Mouse (Mus musculus) gastrocnemius, adult 2 months (tissue): ENCODE results near the gene Mtap. TPM values are rescaled to one million over a fixed set of nuclear protein-coding genes. Genes with fewer than 3 reads are reported as not detected.

Experiments used
- DNase-seq: peaks from one replicate; pipeline ENCODE4 v3.0.0; 2022
- H3K27ac ChIP-seq: fragments of 200-600 bp; 2 replicates; pipeline ENCODE4 v1.8.1; 2022; ENCODE audit warnings: mild to moderate bottlenecking
- H3K4me3 ChIP-seq: fragments of 200-600 bp; 2 replicates; pipeline ENCODE4 v1.8.1; 2022; ENCODE audit warnings: mild to moderate bottlenecking, moderate library complexity
- CTCF ChIP-seq: fragments of 200-600 bp; IDR thresholded peaks from 2 replicates; pipeline ENCODE4 v1.8.1; 2022; ENCODE audit warnings: antibody characterized with exemption, mild to moderate bottlenecking, moderate library complexity
- intact Hi-C: fragments of 180-260 bp; cut with DNase I; formaldehyde crosslinking; loops from one replicate; pipeline ENCODE4 v1.15.1; 2025
- total RNA-seq, 2 experiments: library from RNA; stranded (reverse); gene quantifications; 2 replicates each; pipeline ENCODE4 v1.2.3; 2021

The Mtap gene
- total RNA-seq, 2 experiments from 2014 or later = 13.9 to 15.3 TPM

DNA sequence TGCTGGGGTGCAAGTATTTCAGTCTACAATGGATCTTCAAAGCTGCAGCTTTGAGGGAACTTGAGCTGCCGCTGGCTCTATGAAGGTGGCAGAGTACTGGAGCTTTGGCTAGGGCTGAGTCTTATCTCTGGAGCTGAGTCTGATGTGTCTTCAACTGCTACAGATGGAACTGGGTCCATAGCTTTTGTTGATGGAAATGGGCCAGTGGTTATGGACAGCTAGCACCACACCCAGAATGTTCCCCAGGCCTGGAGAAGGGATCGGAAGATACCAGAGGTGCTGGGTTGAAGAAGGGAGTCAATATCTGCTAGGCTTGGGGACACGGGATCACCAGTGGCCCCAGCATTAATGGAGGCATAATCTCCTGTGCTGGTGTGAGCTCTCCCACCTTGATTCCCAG, 45.6 kb downstream of the Mtap start:
- intact Hi-C loops = no loop called here
- Histone ChIP-seq H3K4me3 (no peak overlapping the region), H3K27ac (no peak overlapping the region)
- DNase-seq = no peak
- TF ChIP-seq CTCF = no peak

DNA sequence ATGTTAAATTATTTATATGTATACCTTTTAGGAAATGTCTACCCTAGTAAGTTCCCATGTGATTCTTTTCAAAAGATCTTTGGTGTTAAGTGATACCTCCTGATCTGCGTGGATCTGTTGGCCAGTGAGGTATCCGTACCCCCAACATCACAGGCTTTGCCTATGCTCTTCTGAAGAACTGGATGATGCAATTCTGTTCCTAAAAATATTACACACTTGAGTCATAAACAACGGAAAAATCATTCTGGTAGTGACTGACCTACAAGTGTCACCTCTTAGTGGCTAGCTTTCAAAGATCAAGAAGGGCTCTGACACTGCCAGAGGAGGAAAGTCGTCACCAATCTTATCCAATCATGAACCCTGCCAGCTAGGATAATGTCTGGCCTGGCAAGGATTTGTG, 58.6 kb downstream of the Mtap start:
- intact Hi-C loops = no loop called here
- TF ChIP-seq CTCF = no peak
- H3K4me3 ChIP-seq = no peak overlapping the region
- no peak overlapping the region for H3K27ac ChIP-seq
- no peak for DNase-seq

- intact Hi-C loops = no loop called here
- no peak for TF ChIP-seq CTCF
- H3K27ac ChIP-seq = no peak overlapping the region
- no peak for DNase-seq
- H3K4me3 ChIP-seq = no peak overlapping the region
Measured at GRCm38 (mm10) chr4:89197128-89197527, 60.2 kb downstream of the Mtap start.

- DNase-seq = no peak
- Histone ChIP-seq H3K4me3 (no peak overlapping the region), H3K27ac (no peak overlapping the region)
- intact Hi-C loops = no loop called here
- TF ChIP-seq CTCF = no peak
Measured at GRCm38 (mm10) chr4:89200806-89201205, 63.9 kb downstream of the Mtap start.

DNA sequence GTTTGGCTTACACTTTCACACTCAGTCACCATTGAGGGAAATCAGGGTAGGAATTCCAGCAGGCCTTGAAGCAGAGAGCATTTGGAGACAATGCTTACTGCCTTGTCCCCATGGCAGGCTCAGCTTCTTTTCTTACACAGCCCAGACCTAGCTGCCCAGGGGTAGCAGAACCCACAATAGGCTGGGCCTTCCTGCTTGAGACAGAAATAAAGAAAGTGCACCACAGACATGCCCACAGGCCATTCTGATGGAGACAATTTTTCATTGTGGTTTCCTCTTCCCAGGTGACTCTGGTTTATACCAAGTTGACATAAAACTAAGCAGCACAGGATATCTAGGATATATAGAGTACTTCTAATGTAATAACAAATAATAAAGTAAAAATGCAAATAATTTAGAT, 72.4 kb downstream of the Mtap start:
- no peak for DNase-seq
- intact Hi-C loops = no loop called here
- no peak for TF ChIP-seq CTCF
- H3K27ac ChIP-seq = no peak overlapping the region
- no peak overlapping the region for H3K4me3 ChIP-seq

GRCm38 (mm10) chr4:89210314-89210713, 73.4 kb downstream of the Mtap start:
- DNase-seq = no peak
- intact Hi-C loops = no loop called here
- Histone ChIP-seq H3K27ac (no peak overlapping the region), H3K4me3 (no peak overlapping the region)
- no peak for TF ChIP-seq CTCF

- TF ChIP-seq CTCF = no peak
- DNase-seq = no peak
- H3K27ac ChIP-seq = no peak overlapping the region
- H3K4me3 ChIP-seq = no peak overlapping the region
- intact Hi-C loops = no loop called here
Measured at GRCm38 (mm10) chr4:89212178-89212577, 75.3 kb downstream of the Mtap start.

Other genes starting within 250 kb of the Mtap start
- gene Cdkn2a, start 157.5 kb downstream of the Mtap start, total RNA-seq = not detected
- under 1 TPM; 0.74 to 0.92 TPM for gene Cdkn2b, start 173.9 kb downstream of the Mtap start, total RNA-seq